Mouse (Mus musculus): ENCODE measurements around the gene Afap1l2.

DNA sequence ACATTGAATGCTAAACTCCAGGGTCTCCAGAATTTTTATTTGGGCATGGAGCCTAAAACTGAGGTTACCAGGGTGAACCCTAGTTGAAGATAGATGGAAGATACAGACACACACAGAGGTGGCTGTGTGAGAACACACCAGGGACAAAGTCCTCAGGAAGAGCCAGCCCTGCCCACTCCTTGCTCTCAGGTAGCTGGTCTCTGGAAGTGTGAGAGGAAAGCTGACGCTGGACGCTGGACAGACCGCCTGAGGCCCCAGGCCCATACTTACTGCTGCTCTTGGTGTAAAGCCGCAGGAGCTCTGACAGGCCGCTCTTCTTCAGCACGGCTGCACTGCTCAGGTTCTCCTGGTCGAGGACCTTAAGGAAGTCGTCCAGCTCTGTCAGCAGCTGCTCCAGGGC is 58.2 kb downstream of the Afap1l2 start:
- TF ChIP-seq POLR2A (IDR thresholded peaks at IDR 0.05; ENCODE audit: borderline replicate concordance, control insufficient read depth, low read depth, low read length), result no peak
- TF ChIP-seq CTCF (IDR thresholded peaks at IDR 0.05; ENCODE audit: control insufficient read depth, insufficient read depth, low read length), result no peak

All from bone marrow, adult 2 months (tissue).